Mouse (Mus musculus): ENCODE data around the gene C1qb. TPM values are rescaled to one million over a fixed set of nuclear protein-coding genes. Genes with fewer than 3 reads are reported as not detected.

C1qb gene
- total RNA-seq, 1 experiment from 2014 or later, result 28.1 TPM

GRCm38 (mm10) chr4:136842802-136843201 lies 43.2 kb downstream of the C1qb start:
- no peak for DNase-seq

GRCm38 (mm10) chr4:136842033-136842432 lies 44.0 kb downstream of the C1qb start:
- no peak for DNase-seq

GRCm38 (mm10) chr4:136841056-136841455 lies 44.9 kb downstream of the C1qb start:
- DNase-seq, result peak; percentile 86

GRCm38 (mm10) chr4:136838462-136838861 lies 47.5 kb downstream of the C1qb start:
- DNase-seq, result no peak

GRCm38 (mm10) chr4:136838026-136838425 lies 48.0 kb downstream of the C1qb start:
- no peak for DNase-seq

GRCm38 (mm10) chr4:136836387-136836931 lies 49.5 kb downstream of the C1qb start:
- DNase-seq, result no peak

- peak; percentile 87 for DNase-seq
Observed at GRCm38 (mm10) chr4:136835621-136836386, 50.2 kb downstream of the C1qb start, which contains the start of gene Ephb2. TSS of gene Ephb2 (minus strand) at chr4:136835988.

GRCm38 (mm10) chr4:136834815-136835620 lies 51.0 kb downstream of the C1qb start:
- DNase-seq, result peak; percentile 54

- DNase-seq, result no peak
Observed at GRCm38 (mm10) chr4:136834439-136834814, 51.6 kb downstream of the C1qb start.

GRCm38 (mm10) chr4:136833619-136834351 lies 52.2 kb downstream of the C1qb start:
- DNase-seq, result no peak

GRCm38 (mm10) chr4:136832559-136833232 lies 53.3 kb downstream of the C1qb start:
- no peak for DNase-seq

GRCm38 (mm10) chr4:136830272-136830823 lies 55.6 kb downstream of the C1qb start:
- DNase-seq, result no peak

Other genes starting within 250 kb of the C1qb start
- 10.3 and 11.3 TPM in 2 replicates for gene Ephb2, start 50.2 kb downstream of the C1qb start, total RNA-seq (2021)
- gene C1qc, start 6.9 kb upstream of the C1qb start, total RNA-seq (2021), result 23.6 and 28.0 TPM in 2 replicates
- gene C1qa, start 12.6 kb upstream of the C1qb start, total RNA-seq (2021), result 30.2 and 31.6 TPM in 2 replicates
- 0.11 and 0.26 TPM in 2 replicates for gene Epha8, start 70.6 kb upstream of the C1qb start, total RNA-seq (2021)
- 9.9 and 10.2 TPM in 2 replicates for gene Zbtb40, start 162.6 kb upstream of the C1qb start, total RNA-seq (2021)